Mouse (Mus musculus): ENCODE results near the gene Mroh7. TPM values are rescaled to one million over a fixed set of nuclear protein-coding genes. Genes with fewer than 3 reads are reported as not detected.

Gene Mroh7
- polyA plus RNA-seq, 1 experiment from 2014 or later: 0.29 TPM

DNA sequence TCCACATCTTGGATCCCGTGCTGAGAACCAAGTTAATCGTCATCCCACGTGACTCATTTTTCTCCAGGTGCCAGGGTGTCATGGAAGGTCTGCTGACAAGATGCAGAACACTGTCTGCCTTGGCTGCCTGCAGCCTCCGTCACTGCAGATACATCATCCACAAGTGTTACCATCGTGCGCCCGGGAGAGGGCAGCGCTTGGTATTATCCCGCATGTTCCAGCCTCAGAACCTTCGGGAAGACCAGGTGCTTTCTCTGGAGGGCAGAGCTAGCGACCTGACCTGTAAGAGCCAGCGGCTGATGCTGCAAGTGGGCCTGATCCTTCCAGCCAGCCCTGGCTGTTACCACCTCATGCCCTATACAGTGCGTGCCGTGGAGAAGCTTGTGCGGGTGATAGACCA lies 77.7 kb downstream of the Mroh7 start:
- no peaks in the 10 kb centered on the region for H3K27me3 ChIP-seq
- H3K9me3 ChIP-seq: no peaks in the 10 kb centered on the region
- ATAC-seq (ENCODE audit: insufficient number of reproducible peaks, low FRiP score, low TSS enrichment, low read depth): no peak
- peaks cover 10% of the 10 kb centered on the region for H3K4me1 ChIP-seq
- WGBS: 93% methylated on average over 15 of the region's 15 CpGs
- H3K27ac ChIP-seq: no peak overlapping the region
- no peak overlapping the region for H3K9ac ChIP-seq
- H3K36me3 ChIP-seq: peaks cover 33% of the 10 kb centered on the region
- no peak overlapping the region for H3K4me3 ChIP-seq
- H3K4me2 ChIP-seq: no peak overlapping the region

DNA sequence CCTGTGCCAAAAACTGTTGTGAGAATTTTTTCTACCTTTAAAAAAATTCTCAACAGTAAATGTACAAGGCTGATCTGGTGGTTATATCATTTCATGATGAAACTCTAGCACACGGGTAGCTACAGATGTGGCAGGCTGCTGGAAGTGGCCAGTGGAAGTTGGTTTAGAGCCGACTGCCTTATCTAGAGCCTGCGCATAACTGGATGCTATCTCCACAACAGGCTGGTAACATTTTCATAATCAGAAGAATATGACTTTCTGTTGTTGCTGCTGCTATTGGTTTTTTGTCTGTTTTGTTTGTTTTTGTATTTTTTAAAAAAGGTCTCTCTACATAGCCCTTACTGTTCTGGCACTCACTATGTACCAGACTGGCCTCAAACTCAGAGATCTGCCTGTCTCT lies 78.2 kb downstream of the Mroh7 start:
- no peak for ATAC-seq (ENCODE audit: insufficient number of reproducible peaks, low FRiP score, low TSS enrichment, low read depth)
- Histone ChIP-seq H3K4me1 (peaks cover 10% of the 10 kb centered on the region), H3K9ac (no peak overlapping the region), H3K27ac (no peak overlapping the region), H3K4me3 (no peak overlapping the region), H3K4me2 (no peak overlapping the region), H3K27me3 (no peaks in the 10 kb centered on the region), H3K9me3 (no peaks in the 10 kb centered on the region), H3K36me3 (peaks cover 31% of the 10 kb centered on the region)
- WGBS: 94% methylated on average over 3 of the region's 3 CpGs

DNA sequence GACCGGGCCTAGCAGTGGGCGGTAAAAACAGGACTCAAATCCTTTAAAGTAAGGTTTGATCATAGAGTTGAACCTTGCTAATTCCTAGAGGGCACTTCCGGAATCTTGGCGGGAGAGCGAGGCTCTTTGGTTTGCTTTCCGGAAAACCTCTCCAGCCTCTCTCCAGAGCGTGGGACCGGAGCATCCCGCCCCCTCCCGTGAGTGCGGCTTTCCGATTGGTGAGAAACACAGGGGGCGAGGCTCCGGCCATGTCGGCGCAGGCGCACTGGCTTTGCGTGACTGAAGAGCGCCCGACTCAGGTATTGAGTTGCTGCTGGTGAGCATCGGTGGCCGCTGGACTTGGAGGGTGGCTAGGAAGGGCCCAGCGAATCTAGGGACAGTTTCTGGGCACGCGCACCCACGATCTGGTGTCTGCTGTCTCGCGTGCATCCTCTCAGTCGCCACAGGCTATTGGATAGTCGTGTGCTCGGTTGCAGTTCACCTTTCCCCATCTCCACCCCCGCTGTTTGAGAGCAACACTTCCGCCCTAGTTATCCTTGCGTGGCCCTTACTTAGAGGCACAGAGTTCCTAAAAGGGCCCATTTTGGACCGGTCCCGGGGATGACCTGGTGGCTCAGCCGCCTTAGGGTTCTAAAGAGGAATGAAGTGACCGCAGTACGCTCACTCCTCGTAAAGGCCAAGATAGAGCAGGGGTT lies 79.7 kb downstream of the Mroh7 start, which contains the start of gene Pars2:
Gene Pars2 (plus strand): TSS at position 237 of the 695 bp plus-strand sequence.
- Histone ChIP-seq H3K27ac (peak within 1 kb of the TSS; percentile 75), H3K4me1 (peaks cover 10% of the 10 kb centered on the region), H3K4me3 (peak within 1 kb of the TSS; percentile 65), H3K9me3 (no peaks in the 10 kb centered on the region), H3K9ac (peak within 1 kb of the TSS; percentile 55), H3K27me3 (no peaks in the 10 kb centered on the region), H3K4me2 (peak within 1 kb of the TSS; percentile 88), H3K36me3 (peaks cover 25% of the 10 kb centered on the region)
- ATAC-seq (ENCODE audit: insufficient number of reproducible peaks, low FRiP score, low TSS enrichment, low read depth): peak; percentile 95
- 2% methylated on average over 40 of the region's 40 CpGs for WGBS

DNA sequence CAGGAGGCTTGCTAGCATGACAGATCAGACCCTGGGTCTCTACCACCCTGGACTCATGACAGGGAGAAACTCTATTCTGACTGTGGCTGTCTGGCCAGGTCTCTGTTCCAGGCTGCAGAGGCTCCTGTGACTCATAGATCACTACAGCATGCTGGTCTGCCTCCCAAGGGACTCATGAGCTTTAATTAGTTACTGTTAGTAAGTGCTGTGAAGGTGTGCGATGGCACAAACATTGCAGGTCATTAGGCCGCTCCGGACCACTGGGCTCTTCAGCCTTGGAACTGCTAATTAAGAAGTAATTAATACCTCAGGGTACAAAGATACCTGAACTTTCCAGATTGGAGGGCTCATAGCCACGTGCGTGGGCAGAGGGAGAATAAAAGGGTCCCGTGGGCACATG lies 83.6 kb downstream of the Mroh7 start:
- no peaks in the 10 kb centered on the region for H3K9me3 ChIP-seq
- 60% methylated on average over 6 of the region's 6 CpGs for WGBS
- H3K36me3 ChIP-seq: no peaks in the 10 kb centered on the region
- H3K4me1 ChIP-seq: peaks cover 20% of the 10 kb centered on the region
- no peak overlapping the region for H3K4me2 ChIP-seq
- H3K9ac ChIP-seq: no peak overlapping the region
- no peak overlapping the region for H3K27ac ChIP-seq
- no peak for ATAC-seq (ENCODE audit: insufficient number of reproducible peaks, low FRiP score, low TSS enrichment, low read depth)
- H3K4me3 ChIP-seq: no peak overlapping the region
- no peaks in the 10 kb centered on the region for H3K27me3 ChIP-seq

DNA sequence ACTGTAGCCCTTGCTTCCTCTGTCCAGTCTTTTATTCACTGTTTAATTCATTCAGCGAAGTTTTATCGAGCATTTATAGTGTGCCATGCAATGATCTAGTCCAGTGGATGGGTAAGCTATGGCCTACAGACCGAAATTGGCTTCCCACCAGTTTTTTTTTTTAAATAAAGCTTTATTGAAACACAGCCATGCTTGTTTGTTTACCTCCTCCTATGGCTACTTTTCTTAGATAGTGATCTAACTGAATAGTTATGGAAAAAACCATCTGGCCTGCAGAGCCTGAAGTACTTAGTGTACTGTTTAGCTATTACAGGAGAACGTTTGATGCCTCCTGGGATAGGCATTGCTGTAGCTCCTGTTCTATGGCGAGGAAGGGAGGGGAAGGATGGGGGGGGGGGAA lies 84.9 kb downstream of the Mroh7 start:
- no peak overlapping the region for H3K9ac ChIP-seq
- no peak overlapping the region for H3K4me3 ChIP-seq
- H3K27me3 ChIP-seq: no peaks in the 10 kb centered on the region
- no peak overlapping the region for H3K4me2 ChIP-seq
- H3K27ac ChIP-seq: no peak overlapping the region
- no peaks in the 10 kb centered on the region for H3K36me3 ChIP-seq
- H3K9me3 ChIP-seq: no peaks in the 10 kb centered on the region
- peaks cover 12% of the 10 kb centered on the region for H3K4me1 ChIP-seq
- no peak for ATAC-seq (ENCODE audit: insufficient number of reproducible peaks, low FRiP score, low TSS enrichment, low read depth)
- WGBS: 60% methylated on average over 5 of the region's 5 CpGs

DNA sequence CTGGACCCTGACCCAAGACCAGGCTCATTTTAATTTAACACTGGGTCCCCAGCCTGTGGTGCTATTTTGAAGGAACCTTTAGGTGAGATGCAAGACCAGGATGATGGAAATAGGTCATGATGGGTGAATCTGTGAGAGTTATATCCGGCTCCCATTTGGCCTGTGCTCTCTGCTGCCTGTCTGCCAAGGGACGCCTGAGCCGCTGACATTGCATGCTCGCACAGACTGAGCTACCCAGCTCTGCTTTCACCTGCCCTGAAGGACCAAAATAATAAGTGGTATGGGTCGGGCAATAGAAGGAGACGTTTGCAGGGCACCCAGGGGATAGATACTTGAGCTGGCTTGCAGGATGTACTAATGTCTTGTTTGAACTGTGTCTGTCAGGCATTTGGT lies 86.5 kb downstream of the Mroh7 start:
- H3K27me3 ChIP-seq: no peaks in the 10 kb centered on the region
- H3K36me3 ChIP-seq: no peaks in the 10 kb centered on the region
- H3K9ac ChIP-seq: no peak overlapping the region
- H3K4me1 ChIP-seq: peaks cover 12% of the 10 kb centered on the region
- no peaks in the 10 kb centered on the region for H3K9me3 ChIP-seq
- WGBS: 57% methylated on average over 6 of the region's 6 CpGs
- ATAC-seq (ENCODE audit: insufficient number of reproducible peaks, low FRiP score, low TSS enrichment, low read depth): no peak
- H3K4me3 ChIP-seq: no peak overlapping the region
- H3K4me2 ChIP-seq: no peak overlapping the region
- H3K27ac ChIP-seq: peak overlapping the region; percentile 43; the same call in 1 of the 2 replicates

DNA sequence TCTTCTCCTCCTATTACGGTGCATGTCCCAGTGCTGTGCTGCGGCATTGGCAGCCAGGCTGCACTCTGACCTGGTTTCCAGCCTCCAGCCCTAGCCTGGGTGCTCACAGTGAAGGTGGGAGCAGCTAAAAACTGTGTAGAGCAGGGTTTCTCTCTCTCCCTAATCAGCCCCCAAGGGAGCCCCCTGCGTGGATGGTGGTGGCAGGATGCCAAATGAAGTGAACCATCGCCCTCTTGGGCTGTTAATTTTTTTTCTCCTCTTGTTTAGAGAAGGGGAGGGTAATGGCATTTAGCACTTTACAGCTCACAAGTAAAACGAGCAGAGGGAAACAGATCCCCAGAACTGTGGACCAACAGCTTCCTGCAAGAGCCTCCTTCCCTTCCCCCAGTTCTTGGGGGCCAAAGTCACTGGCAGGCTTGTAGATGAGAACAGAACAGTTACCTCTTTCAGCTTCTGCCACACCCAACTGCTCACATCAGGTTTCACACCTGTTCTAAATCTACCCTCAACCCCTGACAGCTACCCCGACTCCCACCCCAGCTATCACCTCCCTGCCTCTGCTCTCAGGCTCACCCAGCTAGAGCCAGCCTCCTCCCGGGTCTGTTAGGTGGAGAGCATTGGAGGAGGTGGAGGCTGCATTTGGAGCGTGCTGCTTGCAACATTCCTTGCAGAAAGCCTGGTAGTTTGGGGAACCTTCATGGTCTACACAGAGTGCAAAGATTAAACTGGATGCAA lies 87.1 kb downstream of the Mroh7 start:
- Histone ChIP-seq H3K27ac (peak overlapping the region; percentile 43; the same call in 1 of the 2 replicates), H3K9ac (no peak overlapping the region), H3K9me3 (no peaks in the 10 kb centered on the region), H3K36me3 (no peaks in the 10 kb centered on the region), H3K4me1 (peaks cover 12% of the 10 kb centered on the region), H3K4me2 (no peak overlapping the region), H3K4me3 (no peak overlapping the region), H3K27me3 (no peaks in the 10 kb centered on the region)
- 7% methylated on average over 8 of the region's 8 CpGs for WGBS
- no peak; the same call in 1 of the 2 replicates for ATAC-seq (ENCODE audit: insufficient number of reproducible peaks, low FRiP score, low TSS enrichment, low read depth)

DNA sequence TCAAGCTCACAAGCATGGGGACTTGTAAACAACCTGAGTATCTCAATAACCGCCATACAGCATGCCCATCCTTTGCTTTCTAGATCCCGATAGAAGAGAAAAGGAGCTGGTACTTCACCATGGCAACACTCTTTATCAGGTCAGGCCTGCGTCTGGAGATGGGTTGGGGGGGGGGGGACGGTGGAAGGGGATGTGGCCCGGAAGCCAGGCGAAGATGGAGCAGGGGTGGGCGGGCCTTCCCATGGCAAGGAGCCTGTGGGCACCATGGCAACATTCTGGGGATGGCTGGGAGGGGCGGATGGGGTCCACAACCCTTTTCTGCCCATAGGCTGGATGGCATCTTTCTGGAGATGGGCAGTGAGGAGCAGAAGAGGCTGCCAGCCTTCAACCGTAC lies 96.6 kb downstream of the Mroh7 start:
- WGBS: 45% methylated on average over 9 of the region's 9 CpGs
- H3K4me2 ChIP-seq: no peak overlapping the region
- peaks cover 4% of the 10 kb centered on the region; the same call in 1 of the 2 replicates for H3K27me3 ChIP-seq
- H3K9ac ChIP-seq: no peak overlapping the region
- no peak for ATAC-seq (ENCODE audit: insufficient number of reproducible peaks, low FRiP score, low TSS enrichment, low read depth)
- H3K4me3 ChIP-seq: no peak overlapping the region
- no peaks in the 10 kb centered on the region for H3K36me3 ChIP-seq
- H3K9me3 ChIP-seq: no peaks in the 10 kb centered on the region
- peak overlapping the region; percentile 77 for H3K27ac ChIP-seq
- H3K4me1 ChIP-seq: peaks cover 32% of the 10 kb centered on the region

DNA sequence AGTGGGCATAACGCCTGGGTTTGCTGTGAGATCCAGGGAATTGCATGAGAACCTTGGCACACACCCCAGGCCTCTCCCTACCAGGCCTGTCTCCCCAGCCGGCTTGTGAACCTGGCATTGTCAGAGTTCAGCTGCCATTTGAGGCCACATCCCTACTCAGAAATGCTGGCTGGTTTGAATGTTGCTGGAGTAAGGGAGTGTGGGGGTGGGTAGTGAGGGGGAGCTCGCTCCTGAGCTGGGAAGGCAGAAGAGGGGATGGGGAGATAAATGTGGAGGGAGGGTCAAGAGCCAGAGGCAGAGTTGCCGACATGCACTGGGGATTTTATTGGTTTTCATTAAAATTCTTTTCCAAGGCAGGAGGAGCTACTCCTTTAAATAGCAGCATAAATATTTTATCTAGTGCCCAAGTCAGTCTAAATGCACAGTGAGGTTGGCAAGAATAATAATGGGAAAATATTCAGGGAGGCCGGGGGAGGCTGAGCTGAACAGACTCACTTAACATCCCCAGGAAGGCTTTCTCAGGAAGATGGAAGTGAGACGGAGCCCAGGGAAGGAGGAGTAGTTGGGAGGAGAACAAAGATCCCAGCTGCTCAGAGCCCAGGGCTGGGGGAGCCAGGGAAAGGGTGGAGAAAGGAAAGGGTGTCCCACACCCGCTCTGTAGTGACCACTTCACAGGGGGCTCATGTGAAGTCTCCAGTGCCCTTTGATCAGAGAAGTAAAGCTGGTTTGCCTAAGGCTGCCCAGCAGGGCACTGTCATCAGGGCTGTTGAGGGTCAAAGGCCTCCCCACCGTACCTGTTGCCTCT lies 97.2 kb downstream of the Mroh7 start:
- Histone ChIP-seq H3K27me3 (peaks cover 4% of the 10 kb centered on the region; the same call in 1 of the 2 replicates), H3K36me3 (no peaks in the 10 kb centered on the region), H3K27ac (peak overlapping the region; percentile 77), H3K4me3 (no peak overlapping the region), H3K9ac (no peak overlapping the region; the same call in 1 of the 2 replicates), H3K4me2 (0 out of 2 replicates have a peak overlapping the region, but pooled peaks have one; percentile 8), H3K9me3 (no peaks in the 10 kb centered on the region), H3K4me1 (peaks cover 32% of the 10 kb centered on the region)
- ATAC-seq (ENCODE audit: insufficient number of reproducible peaks, low FRiP score, low TSS enrichment, low read depth): peak; percentile 62; the same call in 1 of the 2 replicates
- 18% methylated on average over 8 of the region's 8 CpGs for WGBS

DNA sequence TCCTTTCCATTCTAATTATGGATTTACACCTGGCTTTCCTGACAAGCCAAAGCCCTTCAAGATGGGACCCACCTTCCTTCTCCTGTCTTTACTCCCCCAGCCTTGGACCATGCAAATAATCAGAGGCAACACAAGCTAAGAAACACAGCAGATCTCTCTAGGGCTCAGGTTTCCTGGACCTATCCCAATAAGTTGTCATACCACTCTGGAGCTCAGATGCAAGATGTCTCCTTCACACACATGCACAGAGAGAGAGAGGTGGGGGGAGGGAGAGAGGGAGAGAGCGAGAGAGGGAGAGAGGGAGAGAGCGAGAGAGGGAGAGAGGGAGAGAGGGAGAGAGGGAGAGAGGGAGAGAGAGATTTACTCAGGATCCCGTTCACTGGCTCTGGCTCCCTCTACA lies 98.4 kb downstream of the Mroh7 start:
- Histone ChIP-seq H3K9ac (no peak overlapping the region), H3K36me3 (no peaks in the 10 kb centered on the region), H3K4me2 (no peak overlapping the region), H3K27ac (0 out of 2 replicates have a peak overlapping the region, but pooled peaks have one; percentile 77), H3K4me3 (no peak overlapping the region), H3K9me3 (no peaks in the 10 kb centered on the region), H3K4me1 (peaks cover 32% of the 10 kb centered on the region), H3K27me3 (peaks cover 4% of the 10 kb centered on the region; the same call in 1 of the 2 replicates)
- 0% methylated on average over 1 of the region's 3 CpGs for WGBS
- ATAC-seq (ENCODE audit: insufficient number of reproducible peaks, low FRiP score, low TSS enrichment, low read depth): no peak
